Mouse (Mus musculus) E14TG2a.4 (cell line): Measurements from ENCODE around the gene Olfr1496.
"Not testable (repeated sequence)": the region's sequence is repeated elsewhere in the genome, so short reads cannot be mapped to it uniquely, and the experiment has no call there.

Experiments used
- H3K27me3 ChIP-seq: 2 replicates; pipeline ENCODE4 v1.6.1; 2014; ENCODE audit warnings: low read length, control low read depth; ENCODE audit not compliant: insufficient read depth
- H3K36me3 ChIP-seq: 2 replicates; pipeline ENCODE4 v1.6.1; 2014; ENCODE audit warnings: low read length, control low read depth; ENCODE audit not compliant: insufficient read depth
- H3K4me1 ChIP-seq: replicated peaks from 2 replicates; pipeline ENCODE4 v1.6.1; 2014; ENCODE audit warnings: low read depth, low read length, control low read depth
- H3K4me3 ChIP-seq: replicated peaks from 2 replicates; pipeline ENCODE4 v1.5.1; 2014; ENCODE audit warnings: mild to moderate bottlenecking, low read length
- H3K9me3 ChIP-seq: 2 replicates; pipeline ENCODE4 v1.6.1; 2014; ENCODE audit warnings: low read length, control low read depth
- CTCF ChIP-seq: conservative IDR thresholded peaks from 2 replicates; pipeline ENCODE4 v1.5.1; 2014; ENCODE audit warnings: low read length
- NANOG ChIP-seq: IDR thresholded peaks from 2 replicates; pipeline ENCODE4 v1.6.1; 2014; ENCODE audit warnings: borderline replicate concordance, low read length, mixed read lengths
- POU5F1 ChIP-seq: IDR thresholded peaks from 2 replicates; pipeline ENCODE4 v1.6.1; 2014; ENCODE audit warnings: low read length, borderline replicate concordance

Gene Olfr1496

GRCm38 (mm10) chr19:13777578-13777977 lies at the start of gene Olfr1496:
Gene Olfr1496 (plus strand): TSS chr19:13777878.
- H3K9me3 ChIP-seq: no peaks in the 10 kb centered on the region
- H3K27me3 ChIP-seq: no peaks in the 10 kb centered on the region
- H3K36me3 ChIP-seq: no peaks in the 10 kb centered on the region
- no peak within 1 kb of the TSS for H3K4me3 ChIP-seq
- TF ChIP-seq NANOG (no peak), POU5F1 (no peak), CTCF (no peak)
- no peaks in the 10 kb centered on the region for H3K4me1 ChIP-seq

GRCm38 (mm10) chr19:13739428-13739827 lies 38.2 kb upstream of the Olfr1496 start, which contains the start of gene Olfr1494:
Gene Olfr1494 (plus strand): TSS chr19:13739728.
- no peaks in the 10 kb centered on the region for H3K9me3 ChIP-seq
- no peaks in the 10 kb centered on the region for H3K4me1 ChIP-seq
- no peaks in the 10 kb centered on the region for H3K36me3 ChIP-seq
- TF ChIP-seq POU5F1 (no peak), NANOG (no peak), CTCF (no peak)
- H3K27me3 ChIP-seq: no peaks in the 10 kb centered on the region
- H3K4me3 ChIP-seq: no peak within 1 kb of the TSS

GRCm38 (mm10) chr19:13749366-13749765 lies 28.3 kb upstream of the Olfr1496 start:
- H3K36me3 ChIP-seq: no peaks in the 10 kb centered on the region
- H3K4me3 ChIP-seq: no peak overlapping the region
- no peaks in the 10 kb centered on the region for H3K9me3 ChIP-seq
- H3K27me3 ChIP-seq: no peaks in the 10 kb centered on the region
- TF ChIP-seq NANOG (no peak), POU5F1 (no peak), CTCF (no peak)
- H3K4me1 ChIP-seq: no peaks in the 10 kb centered on the region

- H3K4me1 ChIP-seq: no peaks in the 10 kb centered on the region
- TF ChIP-seq CTCF (no peak), POU5F1 (no peak), NANOG (no peak)
These were observed 13.4 kb upstream of the Olfr1496 start, which contains the start of gene Olfr1495 for GRCm38 (mm10) chr19:13764306-13764705. Gene Olfr1495 (plus strand): TSS chr19:13764606.

GRCm38 (mm10) chr19:13768565-13769276 lies 9.0 kb upstream of the Olfr1496 start:
- no peaks in the 10 kb centered on the region for H3K9me3 ChIP-seq
- no peaks in the 10 kb centered on the region for H3K36me3 ChIP-seq
- H3K4me3 ChIP-seq: no peak overlapping the region
- TF ChIP-seq POU5F1: no peak
- TF ChIP-seq CTCF: peak; percentile 24; the same call in 1 of the 2 replicates
- no peaks in the 10 kb centered on the region for H3K4me1 ChIP-seq
- no peaks in the 10 kb centered on the region for H3K27me3 ChIP-seq

More at GRCm38 (mm10) chr19:13764306-13764705, 13.4 kb upstream of the Olfr1496 start, which contains the start of gene Olfr1495:
- Histone ChIP-seq H3K27me3 (no peaks in the 10 kb centered on the region), H3K9me3 (no peaks in the 10 kb centered on the region), H3K4me3 (no peak within 1 kb of the TSS), H3K36me3 (no peaks in the 10 kb centered on the region)

- no peaks in the 10 kb centered on the region for H3K9me3 ChIP-seq
- 0 out of 2 replicates have a peak, but pooled peaks cover 3% of the 10 kb centered on the region for H3K4me1 ChIP-seq
- no peaks in the 10 kb centered on the region for H3K36me3 ChIP-seq
- H3K4me3 ChIP-seq: no peak within 1 kb of the TSS
- H3K27me3 ChIP-seq: no peaks in the 10 kb centered on the region
- TF ChIP-seq POU5F1: no peak
These were observed 20.4 kb downstream of the Olfr1496 start, which contains the start of gene Olfr1497 for GRCm38 (mm10) chr19:13798102-13798501. Gene Olfr1497 (minus strand): TSS chr19:13798202.

- not testable (repeated sequence) for H3K27me3 ChIP-seq, H3K4me3 ChIP-seq, H3K36me3 ChIP-seq, H3K9me3 ChIP-seq
- TF ChIP-seq NANOG: peak; percentile 85
- peaks cover 24% of the 10 kb centered on the region for H3K4me1 ChIP-seq
These were observed 27.8 kb downstream of the Olfr1496 start for GRCm38 (mm10) chr19:13805486-13805885.

GRCm38 (mm10) chr19:13812823-13813222 lies 35.1 kb downstream of the Olfr1496 start:
- no peaks in the 10 kb centered on the region for H3K27me3 ChIP-seq
- H3K9me3 ChIP-seq: no peaks in the 10 kb centered on the region
- H3K4me3 ChIP-seq: no peak overlapping the region
- H3K36me3 ChIP-seq: no peaks in the 10 kb centered on the region
- H3K4me1 ChIP-seq: no peaks in the 10 kb centered on the region
- TF ChIP-seq CTCF (peak; percentile 96), POU5F1 (no peak)

GRCm38 (mm10) chr19:13818827-13819226 lies 41.1 kb downstream of the Olfr1496 start:
- no peaks in the 10 kb centered on the region for H3K27me3 ChIP-seq
- H3K4me1 ChIP-seq: no peaks in the 10 kb centered on the region
- no peaks in the 10 kb centered on the region for H3K36me3 ChIP-seq
- TF ChIP-seq POU5F1 (no peak), CTCF (peak; percentile 57)
- no peak overlapping the region for H3K4me3 ChIP-seq
- H3K9me3 ChIP-seq: no peaks in the 10 kb centered on the region
